Mouse (Mus musculus) intestine, embryonic 15.5 days (tissue): ENCODE data around the gene Smim26. TPM values are rescaled to one million over a fixed set of nuclear protein-coding genes. Genes with fewer than 3 reads are reported as not detected.
"Not testable (repeated sequence)": the region's sequence is repeated elsewhere in the genome, so short reads cannot be mapped to it uniquely, and the experiment has no call there.

Source experiments
- ATAC-seq: fragments of 200-750 bp; cut with Nextera tagmentation; 2 replicates; pipeline ENCODE4 v1.8.0; 2017; ENCODE audit warnings: moderate TSS enrichment, moderate library complexity
- H3K27ac ChIP-seq: fragments of 300-500 bp; sonication (generic); 2 replicates; pipeline ENCODE4 v1.5.1; 2015; ENCODE audit warnings: mild to moderate bottlenecking, inconsistent platforms
- H3K27me3 ChIP-seq: fragments of 300-500 bp; sonication (generic); replicated peaks from 2 replicates; pipeline ENCODE4 v1.6.1; 2015; ENCODE audit warnings: inconsistent platforms
- H3K36me3 ChIP-seq: fragments of 300-500 bp; sonication (generic); 2 replicates; pipeline ENCODE4 v1.6.1; 2015; ENCODE audit warnings: inconsistent platforms
- H3K4me1 ChIP-seq: fragments of 300-500 bp; sonication (generic); replicated peaks from 2 replicates; pipeline ENCODE4 v1.6.1; 2015; ENCODE audit warnings: inconsistent platforms
- H3K4me2 ChIP-seq: fragments of 300-500 bp; sonication (generic); replicated peaks from 2 replicates; pipeline ENCODE4 v1.6.1; 2015; ENCODE audit warnings: mild to moderate bottlenecking, inconsistent platforms
- H3K4me3 ChIP-seq: fragments of 300-500 bp; sonication (generic); replicated peaks from 2 replicates; pipeline ENCODE4 v1.5.1; 2015; ENCODE audit warnings: inconsistent platforms
- H3K9ac ChIP-seq: fragments of 300-500 bp; sonication (generic); 2 replicates; pipeline ENCODE4 v1.6.1; 2015; ENCODE audit warnings: inconsistent platforms
- H3K9me3 ChIP-seq: fragments of 300-500 bp; sonication (generic); 2 replicates; pipeline ENCODE4 v1.6.1; 2016; ENCODE audit warnings: inconsistent platforms
- WGBS: fragments of 180-500 bp; shearing (Covaris S2); methylation state at CpG from one replicate; pipeline ENCODE4 v1.1.7; 2015; 5-methylcytosine and 5-hydroxymethylcytosine counted together
- polyA plus RNA-seq: library from polyadenylated mRNA; unstranded; fragments of >200 nt; fragmentation: Nextera tagmentation; extraction: Ambion mirVana; gene quantifications from 2 replicates; pipeline ENCODE4 v1.2.1, GENCODE M21; 2015

Smim26 gene
- polyA plus RNA-seq = 40.0 and 51.6 TPM in 2 replicates

DNA sequence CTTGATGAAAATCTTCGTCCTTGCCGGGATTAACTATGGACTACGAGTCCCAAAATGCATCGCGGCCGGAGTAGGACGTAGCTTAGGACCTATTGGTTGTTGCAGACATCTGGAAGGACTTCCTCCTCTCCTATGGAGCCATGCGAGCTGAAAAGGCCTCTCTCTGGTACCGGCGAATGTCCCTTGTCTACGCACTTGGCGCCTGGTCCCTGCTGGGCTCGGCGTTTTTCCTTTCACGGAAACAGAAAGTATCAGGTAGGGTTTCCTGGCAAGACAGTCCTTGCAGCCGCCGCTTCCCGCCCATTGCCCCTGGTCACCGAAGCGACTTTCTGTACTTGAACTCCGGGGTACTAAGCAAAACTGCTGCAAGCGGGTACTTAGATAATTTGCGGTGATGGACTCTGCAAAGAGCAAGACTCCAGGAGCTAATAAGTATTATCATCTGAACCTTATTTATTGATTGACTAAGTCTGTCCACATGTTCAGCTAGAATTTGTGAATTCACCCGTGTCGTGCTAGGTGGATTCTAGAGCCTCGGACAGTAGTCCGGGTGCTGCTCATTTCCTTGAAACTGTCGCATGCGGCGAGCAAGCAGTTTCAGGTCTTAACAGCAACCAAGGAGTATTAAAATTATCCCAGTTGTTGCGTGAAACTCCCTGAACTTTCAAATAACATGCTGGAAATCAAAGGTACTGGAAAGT is at the start of gene Smim26:
Smim26 (plus strand) TSS at position 104 of the 701 bp plus-strand sequence.
- Histone ChIP-seq H3K9me3 (no peaks in the 10 kb centered on the region), H3K36me3 (0 out of 2 replicates have a peak, but pooled peaks cover 4% of the 10 kb centered on the region), H3K27me3 (no peaks in the 10 kb centered on the region), H3K27ac (peak within 1 kb of the TSS; percentile 61; the same call in 1 of the 2 replicates), H3K9ac (peak within 1 kb of the TSS; percentile 64), H3K4me3 (peak within 1 kb of the TSS; percentile 63), H3K4me2 (peak within 1 kb of the TSS; percentile 62), H3K4me1 (no peaks in the 10 kb centered on the region)
- 1% methylated on average over 31 of the region's 31 CpGs for WGBS
- peak; percentile 98 for ATAC-seq

DNA sequence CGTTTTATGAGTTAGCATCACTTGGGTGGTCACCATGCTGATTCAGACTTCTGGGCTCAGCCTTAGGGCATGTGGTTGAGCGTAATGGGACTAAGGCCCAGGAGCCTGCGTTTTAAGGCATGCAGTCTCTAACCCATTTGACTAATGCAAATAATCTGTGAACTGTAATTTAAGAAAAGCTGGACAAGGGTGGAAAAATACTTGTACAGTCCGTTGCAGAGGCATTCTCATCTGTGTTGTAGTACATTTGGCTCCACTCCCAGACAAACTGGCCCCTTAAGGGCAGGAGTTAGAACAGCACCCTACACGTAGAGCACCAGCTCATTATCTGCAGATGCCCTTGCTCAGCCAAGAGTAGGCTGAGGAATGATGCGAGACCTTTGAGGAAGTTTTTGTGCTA is 49.2 kb upstream of the Smim26 start:
- H3K9me3 ChIP-seq = no peaks in the 10 kb centered on the region
- H3K27ac ChIP-seq = no peak overlapping the region
- peaks cover 5% of the 10 kb centered on the region; the same call in 1 of the 2 replicates for H3K36me3 ChIP-seq
- peak; percentile 72; the same call in 1 of the 2 replicates for ATAC-seq
- H3K4me2 ChIP-seq = no peak overlapping the region
- H3K4me3 ChIP-seq = no peak overlapping the region
- no peak overlapping the region for H3K9ac ChIP-seq
- WGBS = 74% methylated on average over 6 of the region's 6 CpGs
- H3K4me1 ChIP-seq = no peaks in the 10 kb centered on the region
- H3K27me3 ChIP-seq = no peaks in the 10 kb centered on the region

DNA sequence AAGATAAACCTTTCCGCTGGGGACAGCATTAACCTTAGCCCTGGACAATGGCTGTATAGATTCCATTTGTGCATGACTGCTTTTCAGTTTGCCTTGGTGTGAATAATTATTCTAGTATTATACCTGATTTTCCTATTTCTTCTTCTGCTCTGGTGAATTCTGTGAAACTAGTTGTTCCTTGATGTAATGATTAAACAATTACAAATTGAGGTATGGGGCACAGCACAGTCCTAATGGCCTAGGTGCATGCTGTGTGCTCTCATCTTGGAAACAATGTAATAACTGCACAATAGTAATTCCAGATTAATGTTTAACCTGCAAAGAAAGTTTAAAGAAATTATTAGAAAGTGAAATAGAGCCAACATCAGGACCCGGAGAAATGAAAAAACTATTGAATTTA is 48.8 kb upstream of the Smim26 start:
- Histone ChIP-seq H3K4me2 (no peak overlapping the region), H3K36me3 (peaks cover 4% of the 10 kb centered on the region; the same call in 1 of the 2 replicates)

DNA sequence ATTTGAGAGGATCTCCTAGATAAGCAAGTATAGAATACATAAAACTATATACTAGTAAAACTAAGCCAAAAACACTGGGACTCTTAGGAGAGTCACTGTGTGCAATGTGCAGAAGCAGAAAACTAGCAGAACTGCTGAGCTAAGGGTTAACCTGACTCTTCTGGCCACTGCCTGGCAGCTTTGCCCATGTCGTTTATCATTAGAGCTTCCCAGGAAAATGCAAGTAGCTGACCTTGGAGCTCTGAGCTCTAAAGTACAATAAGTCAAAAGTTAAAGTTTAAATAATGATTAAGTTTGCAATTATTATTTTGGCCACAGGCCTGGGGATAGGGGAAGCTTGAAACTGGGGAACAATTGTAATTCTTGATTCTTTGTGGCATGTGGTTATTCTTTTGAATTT is 48.4 kb upstream of the Smim26 start:
- H3K9ac ChIP-seq = no peak overlapping the region
- H3K4me1 ChIP-seq = no peaks in the 10 kb centered on the region
- no peak overlapping the region for H3K27ac ChIP-seq
- H3K9me3 ChIP-seq = no peaks in the 10 kb centered on the region
- H3K4me3 ChIP-seq = no peak overlapping the region
- no peaks in the 10 kb centered on the region for H3K27me3 ChIP-seq
- H3K36me3 ChIP-seq = peaks cover 4% of the 10 kb centered on the region; the same call in 1 of the 2 replicates
- WGBS = 30% methylated on average over 1 of the region's 1 CpGs
- no peak overlapping the region for H3K4me2 ChIP-seq
- no peak for ATAC-seq

More for the DNA sequence above, 48.8 kb upstream of the Smim26 start:
- Histone ChIP-seq H3K27me3 (no peaks in the 10 kb centered on the region), H3K4me1 (no peaks in the 10 kb centered on the region), H3K27ac (no peak overlapping the region), H3K9me3 (no peaks in the 10 kb centered on the region), H3K9ac (no peak overlapping the region), H3K4me3 (no peak overlapping the region)
- 80% methylated on average over 2 of the region's 2 CpGs for WGBS
- no peak for ATAC-seq

DNA sequence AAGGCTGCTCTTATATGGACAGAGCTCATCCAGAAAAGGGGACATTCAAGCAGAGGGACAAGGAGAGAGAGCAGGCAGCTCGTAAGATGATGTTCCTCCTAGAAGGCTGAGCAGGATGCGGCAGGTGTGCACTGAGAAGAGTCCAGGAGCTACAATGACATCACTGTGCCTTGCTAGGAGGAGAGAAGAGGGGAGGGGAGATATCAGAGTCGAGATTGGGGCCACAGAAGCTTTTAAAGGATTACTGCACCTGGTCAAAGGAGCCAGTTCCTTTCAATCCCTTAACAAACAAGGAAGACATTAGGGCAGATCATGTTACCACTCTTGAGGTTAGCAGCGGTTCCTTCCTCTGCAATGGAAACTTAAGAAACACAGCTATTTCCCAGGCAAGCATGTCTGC is 46.3 kb upstream of the Smim26 start:
- H3K4me2 ChIP-seq = no peak overlapping the region
- H3K9ac ChIP-seq = no peak overlapping the region
- no peak overlapping the region for H3K4me3 ChIP-seq
- no peaks in the 10 kb centered on the region for H3K9me3 ChIP-seq
- H3K4me1 ChIP-seq = no peaks in the 10 kb centered on the region
- peaks cover 4% of the 10 kb centered on the region; the same call in 1 of the 2 replicates for H3K36me3 ChIP-seq
- ATAC-seq = no peak
- WGBS = 70% methylated on average over 4 of the region's 4 CpGs
- no peak overlapping the region for H3K27ac ChIP-seq
- no peaks in the 10 kb centered on the region for H3K27me3 ChIP-seq

GRCm38 (mm10) chr2:144550529-144550928 is 43.3 kb upstream of the Smim26 start, which contains the start of gene Rbbp9:
TSS of gene Rbbp9 (minus strand) at chr2:144550869.
- peak within 1 kb of the TSS; percentile 58 for H3K4me2 ChIP-seq
- peak; percentile 92 for ATAC-seq
- H3K27ac ChIP-seq = 0 out of 2 replicates have a peak within 1 kb of the TSS, but pooled peaks have one; percentile 56
- no peaks in the 10 kb centered on the region for H3K27me3 ChIP-seq
- peaks cover 4% of the 10 kb centered on the region; the same call in 1 of the 2 replicates for H3K36me3 ChIP-seq
- peak within 1 kb of the TSS; percentile 90 for H3K9ac ChIP-seq
- H3K4me1 ChIP-seq = no peaks in the 10 kb centered on the region
- WGBS = under 1% methylated on average over 17 of the region's 17 CpGs
- peak within 1 kb of the TSS; percentile 79 for H3K4me3 ChIP-seq
- H3K9me3 ChIP-seq = no peaks in the 10 kb centered on the region

DNA sequence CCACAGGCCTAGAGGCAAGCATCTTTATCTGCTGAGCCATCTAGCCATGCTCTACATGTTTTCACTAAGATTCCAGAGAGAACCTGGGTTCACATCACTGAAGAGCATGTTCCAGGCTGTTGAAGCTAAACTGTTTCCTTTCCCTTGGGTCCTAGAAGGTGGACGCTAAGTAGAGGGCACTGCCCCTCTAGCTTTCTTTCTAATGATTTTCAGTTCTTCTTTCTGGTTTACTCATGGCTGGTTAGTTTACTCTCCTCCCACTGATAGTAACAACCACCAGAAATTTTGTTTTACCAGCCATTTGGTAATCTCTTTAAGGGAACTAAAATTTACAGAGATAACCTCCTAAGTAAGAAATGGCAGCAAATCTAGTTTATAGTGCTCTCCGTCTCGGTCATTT is 39.9 kb upstream of the Smim26 start:
- Histone ChIP-seq H3K27me3 (no peaks in the 10 kb centered on the region), H3K9ac (no peak overlapping the region), H3K27ac (no peak overlapping the region), H3K4me1 (peaks cover 2% of the 10 kb centered on the region; the same call in 1 of the 2 replicates), H3K4me3 (no peak overlapping the region), H3K36me3 (no peaks in the 10 kb centered on the region), H3K4me2 (no peak overlapping the region), H3K9me3 (no peaks in the 10 kb centered on the region)
- ATAC-seq = no peak
- WGBS = 91% methylated on average over 3 of the region's 3 CpGs

GRCm38 (mm10) chr2:144555286-144555819 is 38.5 kb upstream of the Smim26 start:
- WGBS = 1% methylated on average over 14 of the region's 14 CpGs
- Histone ChIP-seq H3K27me3 (no peaks in the 10 kb centered on the region), H3K9ac (peak overlapping the region; percentile 51), H3K36me3 (0 out of 2 replicates have a peak, but pooled peaks cover 5% of the 10 kb centered on the region), H3K27ac (peak overlapping the region; percentile 91), H3K4me3 (peak overlapping the region; percentile 78), H3K9me3 (no peaks in the 10 kb centered on the region), H3K4me2 (peak overlapping the region; percentile 48), H3K4me1 (peaks cover 2% of the 10 kb centered on the region; the same call in 1 of the 2 replicates)
- ATAC-seq = peak; percentile 24

GRCm38 (mm10) chr2:144555820-144556552 is 37.9 kb upstream of the Smim26 start, which contains the start of gene Sec23b:
TSS of gene Sec23b (plus strand) at chr2:144556229.
- ATAC-seq = peak; percentile 99
- WGBS = under 1% methylated on average over 44 of the region's 44 CpGs

GRCm38 (mm10) chr2:144588723-144589122 is 5.1 kb upstream of the Smim26 start:
- Histone ChIP-seq H3K27ac (no peak overlapping the region), H3K36me3 (peaks cover 36% of the 10 kb centered on the region), H3K4me3 (no peak overlapping the region), H3K9me3 (no peaks in the 10 kb centered on the region), H3K27me3 (no peaks in the 10 kb centered on the region), H3K4me2 (no peak overlapping the region), H3K4me1 (no peaks in the 10 kb centered on the region), H3K9ac (no peak overlapping the region)
- ATAC-seq = no peak
- 85% methylated on average over 4 of the region's 4 CpGs for WGBS

More at GRCm38 (mm10) chr2:144555820-144556552, 37.9 kb upstream of the Smim26 start, which contains the start of gene Sec23b:
- Histone ChIP-seq H3K9me3 (no peaks in the 10 kb centered on the region), H3K36me3 (0 out of 2 replicates have a peak, but pooled peaks cover 5% of the 10 kb centered on the region), H3K4me3 (peak within 1 kb of the TSS; percentile 78), H3K4me2 (peak within 1 kb of the TSS; percentile 60), H3K27me3 (no peaks in the 10 kb centered on the region), H3K4me1 (peaks cover 2% of the 10 kb centered on the region; the same call in 1 of the 2 replicates), H3K27ac (peak within 1 kb of the TSS; percentile 91), H3K9ac (peak within 1 kb of the TSS; percentile 70)

DNA sequence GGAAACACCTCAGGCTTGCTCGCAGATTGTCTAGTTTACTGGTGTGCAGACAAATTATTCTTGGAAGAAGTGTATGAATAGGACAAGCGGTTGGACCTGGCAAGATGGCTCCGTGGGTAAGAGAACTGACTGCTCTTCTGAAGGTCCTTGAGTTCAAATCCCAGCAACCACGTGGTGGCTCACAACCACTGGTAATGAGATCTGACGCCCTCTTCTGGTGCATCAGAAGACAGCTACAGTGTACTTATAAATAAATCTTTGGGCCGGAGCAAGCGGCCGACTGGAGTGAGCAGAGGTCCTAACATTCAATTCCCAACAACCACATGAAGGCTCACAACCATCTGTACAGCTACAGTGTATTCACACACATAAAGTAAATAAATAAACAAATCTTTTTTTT is 818 bp upstream of the Smim26 start:
- peaks cover 10% of the 10 kb centered on the region; the same call in 1 of the 2 replicates for H3K36me3 ChIP-seq
- ATAC-seq, H3K4me2 ChIP-seq, H3K27me3 ChIP-seq, H3K9ac ChIP-seq, H3K4me3 ChIP-seq, H3K27ac ChIP-seq, H3K4me1 ChIP-seq, H3K9me3 ChIP-seq: not testable (repeated sequence)
- 65% methylated on average over 8 of the region's 8 CpGs for WGBS

GRCm38 (mm10) chr2:144598006-144598405 is 4.2 kb downstream of the Smim26 start:
- Histone ChIP-seq H3K36me3 (no peaks in the 10 kb centered on the region), H3K27ac (no peak overlapping the region), H3K4me2 (no peak overlapping the region), H3K9me3 (no peaks in the 10 kb centered on the region), H3K4me1 (peaks cover 2% of the 10 kb centered on the region; the same call in 1 of the 2 replicates), H3K4me3 (no peak overlapping the region), H3K27me3 (no peaks in the 10 kb centered on the region), H3K9ac (no peak overlapping the region)
- ATAC-seq = no peak
- 73% methylated on average over 2 of the region's 2 CpGs for WGBS
